Mouse (Mus musculus) heart, embryonic 16.5 days (tissue): Measurements from ENCODE around the gene Irgq. TPM values are rescaled to one million over a fixed set of nuclear protein-coding genes. Genes with fewer than 3 reads are reported as not detected.

Experiments
- ATAC-seq: fragments of 200-750 bp; cut with Nextera tagmentation; replicated peaks from 2 replicates; pipeline ENCODE4 v1.8.0; 2017; ENCODE audit warnings: moderate number of reproducible peaks; ENCODE audit not compliant: insufficient read depth, low FRiP score; ENCODE audit errors: extremely low read depth
- H3K27ac ChIP-seq: fragments of 300-500 bp; sonication (generic); 2 replicates; pipeline ENCODE4 v1.5.1; 2014; ENCODE audit warnings: mild to moderate bottlenecking, low read length, control low read depth, moderate library complexity
- H3K27me3 ChIP-seq: fragments of 300-500 bp; sonication (generic); 2 replicates; pipeline ENCODE4 v1.6.1; 2014; ENCODE audit warnings: low read length, mixed read lengths; ENCODE audit not compliant: control insufficient read depth, insufficient read depth
- H3K36me3 ChIP-seq: fragments of 300-500 bp; sonication (generic); 2 replicates; pipeline ENCODE4 v1.6.1; 2014; ENCODE audit not compliant: control insufficient read depth, insufficient read depth
- H3K4me1 ChIP-seq: fragments of 300-500 bp; sonication (generic); 2 replicates; pipeline ENCODE4 v1.6.1; 2014; ENCODE audit warnings: low read length, mixed read lengths; ENCODE audit not compliant: control insufficient read depth, insufficient read depth
- H3K4me2 ChIP-seq: fragments of 300-500 bp; sonication (generic); 2 replicates; pipeline ENCODE4 v1.6.1; 2014; ENCODE audit warnings: low read depth, mild to moderate bottlenecking, control low read depth, low read length
- H3K4me3 ChIP-seq: fragments of 300-500 bp; sonication (generic); 2 replicates; pipeline ENCODE4 v1.5.1; 2014; ENCODE audit warnings: mild to moderate bottlenecking, control low read depth, low read length
- H3K9ac ChIP-seq: fragments of 300-500 bp; sonication (generic); 2 replicates; pipeline ENCODE4 v1.6.1; 2014; ENCODE audit warnings: low read length, control low read depth
- H3K9me3 ChIP-seq: fragments of 300-500 bp; sonication (generic); replicated peaks from 2 replicates; pipeline ENCODE4 v1.6.1; 2016; ENCODE audit warnings: low read length; ENCODE audit not compliant: control insufficient read depth
- WGBS: fragments of 180-500 bp; shearing (Covaris S2); extraction: QIAGEN DNeasy Blood & Tissue Kit; methylation state at CpG from one replicate; pipeline ENCODE4 v1.1.7; 2014; 5-methylcytosine and 5-hydroxymethylcytosine counted together
- polyA plus RNA-seq: library from polyadenylated mRNA; unstranded; fragments of >200 nt; fragmentation: Nextera tagmentation; extraction: Ambion mirVana; gene quantifications from 2 replicates; pipeline ENCODE4 v1.2.1, GENCODE M21; 2015

Gene Irgq
- polyA plus RNA-seq, 1 experiment from 2014 or later, result 6.1 TPM

DNA sequence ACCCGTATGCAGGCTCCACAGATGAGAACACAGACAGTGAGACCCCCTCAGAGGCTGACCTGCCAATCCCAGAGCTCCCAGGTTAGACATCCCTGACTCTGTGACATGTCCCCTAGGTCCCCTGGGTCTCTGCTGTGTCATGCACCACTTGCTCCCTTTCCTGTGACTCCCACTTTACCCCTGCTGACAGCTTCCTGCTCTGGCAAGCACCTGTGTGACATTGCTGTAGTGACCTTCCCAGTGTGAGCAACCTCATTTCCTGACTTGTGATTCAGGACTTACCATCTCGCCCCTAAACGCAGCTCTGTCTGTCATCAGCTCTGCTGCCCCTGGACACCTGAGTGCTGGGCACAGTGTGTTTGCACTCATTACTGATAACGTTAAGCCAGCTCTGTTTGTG is 40.6 kb downstream of the Irgq start:
- no peak for ATAC-seq
- Histone ChIP-seq H3K9ac (no peak overlapping the region), H3K27me3 (no peaks in the 10 kb centered on the region), H3K36me3 (peaks cover 24% of the 10 kb centered on the region), H3K4me1 (no peaks in the 10 kb centered on the region), H3K9me3 (no peaks in the 10 kb centered on the region), H3K4me2 (no peak overlapping the region), H3K27ac (no peak overlapping the region), H3K4me3 (no peak overlapping the region)
- WGBS, result 79% methylated on average over 4 of the region's 4 CpGs

DNA sequence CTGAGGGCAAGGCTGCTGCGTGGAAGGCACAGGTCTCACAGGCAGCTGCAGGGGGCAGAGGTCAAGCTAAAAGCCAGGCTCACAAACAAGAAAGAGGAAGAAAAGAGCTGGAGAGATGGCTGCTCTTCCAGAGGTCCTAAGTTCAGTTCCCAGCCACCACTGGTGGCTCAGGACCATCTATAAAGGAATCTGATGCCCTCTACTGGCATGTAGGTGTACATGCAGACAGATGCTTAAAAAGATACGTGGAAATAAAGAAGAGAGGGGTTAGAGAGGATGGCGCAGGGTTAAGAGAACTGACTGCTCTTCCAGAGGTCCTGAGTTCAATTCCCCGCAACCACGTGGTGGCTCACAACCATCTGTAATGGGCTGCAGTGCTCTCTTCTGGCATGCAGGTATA is 42.0 kb downstream of the Irgq start:
- WGBS, result 61% methylated on average over 5 of the region's 5 CpGs
- no peaks in the 10 kb centered on the region for H3K27me3 ChIP-seq
- no peak for ATAC-seq

DNA sequence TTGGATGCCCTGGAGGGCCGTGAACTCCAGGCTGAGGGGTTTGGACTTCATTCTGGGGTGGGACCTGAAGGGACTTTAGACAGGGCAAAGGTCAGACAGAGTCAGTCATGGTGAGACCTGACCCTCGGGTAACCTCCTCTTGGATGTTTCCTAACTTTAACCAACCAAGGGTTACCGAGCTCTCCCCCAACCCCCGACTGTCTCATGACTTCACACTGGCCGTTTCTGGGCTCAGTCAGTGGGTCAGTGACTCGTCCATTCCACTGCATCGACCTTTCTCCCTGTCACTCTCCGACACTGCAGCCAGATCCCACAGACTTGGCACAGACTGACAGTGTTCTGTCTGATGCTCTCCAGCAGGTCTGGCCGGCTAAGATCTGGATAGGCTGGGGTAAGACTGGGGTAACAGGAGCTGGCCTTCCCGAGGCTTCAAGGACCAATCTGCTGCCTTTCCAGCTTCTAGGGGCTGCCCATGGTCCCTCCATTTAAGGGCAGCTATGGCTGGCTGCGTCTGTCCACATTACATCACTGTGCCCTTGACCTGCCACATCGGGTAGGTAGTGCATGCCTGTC is 43.8 kb downstream of the Irgq start:
- 49% methylated on average over 12 of the region's 12 CpGs for WGBS
- no peak overlapping the region for H3K9ac ChIP-seq
- no peaks in the 10 kb centered on the region for H3K4me1 ChIP-seq
- H3K4me2 ChIP-seq, result no peak overlapping the region
- H3K27ac ChIP-seq, result no peak overlapping the region
- H3K36me3 ChIP-seq, result peaks cover 4% of the 10 kb centered on the region; the same call in 1 of the 2 replicates
- no peaks in the 10 kb centered on the region for H3K9me3 ChIP-seq
- H3K4me3 ChIP-seq, result no peak overlapping the region
- no peaks in the 10 kb centered on the region for H3K27me3 ChIP-seq
- no peak for ATAC-seq

More for the DNA sequence above, 42.0 kb downstream of the Irgq start:
- Histone ChIP-seq H3K36me3 (peaks cover 12% of the 10 kb centered on the region; the same call in 1 of the 2 replicates), H3K9me3 (no peaks in the 10 kb centered on the region), H3K27ac (no peak overlapping the region), H3K4me3 (no peak overlapping the region), H3K4me2 (no peak overlapping the region), H3K9ac (no peak overlapping the region), H3K4me1 (no peaks in the 10 kb centered on the region)

DNA sequence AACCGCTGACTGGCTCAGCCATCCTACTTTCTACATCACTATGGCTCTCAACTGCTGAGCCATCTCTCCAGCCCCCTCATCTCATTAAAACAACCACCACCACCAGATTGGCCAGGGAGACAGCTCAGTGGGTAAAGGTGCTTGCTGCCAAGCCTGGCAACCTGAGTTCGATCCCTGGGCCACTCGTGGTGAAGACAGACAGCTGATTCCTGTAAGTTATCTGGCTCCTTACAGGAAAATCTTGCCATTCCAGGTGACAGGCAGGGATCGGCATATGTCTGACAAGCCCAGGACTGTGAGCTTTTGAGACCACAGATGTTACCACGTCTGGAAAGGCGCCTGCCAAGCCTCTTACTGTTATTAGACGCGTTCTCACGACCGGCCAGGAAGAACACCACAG is 47.3 kb downstream of the Irgq start:
- Histone ChIP-seq H3K4me1 (no peaks in the 10 kb centered on the region), H3K27ac (no peak overlapping the region), H3K9me3 (no peaks in the 10 kb centered on the region), H3K36me3 (no peaks in the 10 kb centered on the region), H3K27me3 (no peaks in the 10 kb centered on the region), H3K4me2 (no peak overlapping the region), H3K9ac (no peak overlapping the region), H3K4me3 (no peak overlapping the region)
- WGBS, result 88% methylated on average over 10 of the region's 10 CpGs
- ATAC-seq, result no peak

DNA sequence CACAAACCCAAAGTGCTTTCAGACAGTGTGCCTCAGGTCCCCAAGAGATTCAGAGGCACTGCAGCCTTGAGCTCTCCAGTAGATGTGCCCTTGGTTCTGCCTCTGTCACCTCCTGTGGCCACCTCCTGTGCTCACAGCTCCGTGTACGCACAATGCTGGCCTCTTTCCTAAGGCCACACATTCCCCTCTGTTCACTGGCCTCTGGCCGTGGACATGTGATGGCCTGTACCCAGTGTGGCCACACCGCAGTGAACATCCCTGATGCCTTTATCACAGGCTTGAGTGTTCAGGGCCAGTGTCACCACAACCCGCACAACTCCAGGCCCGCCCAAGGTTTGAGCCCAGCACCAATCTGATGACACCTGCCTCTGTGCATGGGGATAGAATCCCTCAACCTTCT is 54.4 kb downstream of the Irgq start:
- ATAC-seq, result no peak
- 83% methylated on average over 6 of the region's 6 CpGs for WGBS
- Histone ChIP-seq H3K27me3 (peaks cover 31% of the 10 kb centered on the region), H3K4me1 (peaks cover 7% of the 10 kb centered on the region; the same call in 1 of the 2 replicates), H3K4me3 (no peak overlapping the region), H3K36me3 (no peaks in the 10 kb centered on the region), H3K4me2 (no peak overlapping the region), H3K27ac (no peak overlapping the region), H3K9me3 (no peaks in the 10 kb centered on the region), H3K9ac (no peak overlapping the region)

DNA sequence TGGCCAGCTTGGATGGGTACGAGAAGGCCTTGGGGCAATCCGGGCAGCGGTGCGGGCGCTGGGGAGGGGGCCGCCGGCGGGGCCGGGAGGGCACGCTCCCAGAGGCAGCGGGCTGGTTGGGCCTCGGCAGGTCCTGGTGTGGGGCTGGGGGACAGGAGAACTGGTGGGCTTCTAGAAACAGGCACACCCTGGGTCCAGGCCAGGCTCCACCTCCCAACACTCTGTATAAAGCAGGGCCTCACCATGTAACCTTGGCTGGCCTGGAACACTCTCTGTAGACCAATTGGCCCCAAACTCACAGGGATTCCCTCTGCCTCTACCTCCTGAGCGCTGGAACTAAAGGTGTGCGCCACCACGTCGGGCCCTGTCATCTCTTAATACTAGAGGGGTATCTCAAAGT is 55.5 kb downstream of the Irgq start:
- H3K4me2 ChIP-seq, result no peak overlapping the region
- no peak overlapping the region for H3K27ac ChIP-seq
- no peaks in the 10 kb centered on the region for H3K9me3 ChIP-seq
- peaks cover 31% of the 10 kb centered on the region for H3K27me3 ChIP-seq
- H3K4me3 ChIP-seq, result no peak overlapping the region
- H3K4me1 ChIP-seq, result peaks cover 7% of the 10 kb centered on the region; the same call in 1 of the 2 replicates
- no peaks in the 10 kb centered on the region for H3K36me3 ChIP-seq
- ATAC-seq, result no peak
- 37% methylated on average over 16 of the region's 16 CpGs for WGBS
- H3K9ac ChIP-seq, result no peak overlapping the region

DNA sequence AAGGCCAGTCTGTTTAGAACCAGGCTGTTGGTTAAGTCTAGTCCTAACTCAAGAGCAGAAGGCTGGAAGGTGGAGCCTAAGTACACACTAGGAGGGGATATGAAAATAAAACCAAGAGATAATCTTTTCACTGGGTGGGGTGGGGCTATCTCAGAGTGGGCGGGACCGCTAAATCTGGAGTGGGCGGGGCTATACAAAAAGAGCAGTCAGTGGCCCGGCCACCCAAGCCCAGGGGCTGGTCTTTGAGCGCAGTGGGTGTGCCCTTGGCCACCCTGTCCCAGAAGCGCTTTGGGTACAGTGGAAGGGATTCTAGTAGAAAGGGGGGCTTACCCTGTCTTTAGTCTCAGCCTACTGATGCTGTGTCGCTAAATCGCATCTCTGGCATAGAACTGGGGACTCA is 56.3 kb downstream of the Irgq start:
- H3K9ac ChIP-seq, result peak overlapping the region; percentile 67; the same call in 1 of the 2 replicates
- WGBS, result 8% methylated on average over 8 of the region's 8 CpGs
- H3K4me2 ChIP-seq, result peak overlapping the region; percentile 74
- H3K36me3 ChIP-seq, result no peaks in the 10 kb centered on the region
- H3K27ac ChIP-seq, result no peak overlapping the region
- ATAC-seq, result 0 out of 2 replicates have a peak, but pooled peaks have one; percentile 38
- H3K27me3 ChIP-seq, result peaks cover 31% of the 10 kb centered on the region
- peaks cover 7% of the 10 kb centered on the region; the same call in 1 of the 2 replicates for H3K4me1 ChIP-seq
- H3K4me3 ChIP-seq, result peak overlapping the region; percentile 54
- no peaks in the 10 kb centered on the region for H3K9me3 ChIP-seq

DNA sequence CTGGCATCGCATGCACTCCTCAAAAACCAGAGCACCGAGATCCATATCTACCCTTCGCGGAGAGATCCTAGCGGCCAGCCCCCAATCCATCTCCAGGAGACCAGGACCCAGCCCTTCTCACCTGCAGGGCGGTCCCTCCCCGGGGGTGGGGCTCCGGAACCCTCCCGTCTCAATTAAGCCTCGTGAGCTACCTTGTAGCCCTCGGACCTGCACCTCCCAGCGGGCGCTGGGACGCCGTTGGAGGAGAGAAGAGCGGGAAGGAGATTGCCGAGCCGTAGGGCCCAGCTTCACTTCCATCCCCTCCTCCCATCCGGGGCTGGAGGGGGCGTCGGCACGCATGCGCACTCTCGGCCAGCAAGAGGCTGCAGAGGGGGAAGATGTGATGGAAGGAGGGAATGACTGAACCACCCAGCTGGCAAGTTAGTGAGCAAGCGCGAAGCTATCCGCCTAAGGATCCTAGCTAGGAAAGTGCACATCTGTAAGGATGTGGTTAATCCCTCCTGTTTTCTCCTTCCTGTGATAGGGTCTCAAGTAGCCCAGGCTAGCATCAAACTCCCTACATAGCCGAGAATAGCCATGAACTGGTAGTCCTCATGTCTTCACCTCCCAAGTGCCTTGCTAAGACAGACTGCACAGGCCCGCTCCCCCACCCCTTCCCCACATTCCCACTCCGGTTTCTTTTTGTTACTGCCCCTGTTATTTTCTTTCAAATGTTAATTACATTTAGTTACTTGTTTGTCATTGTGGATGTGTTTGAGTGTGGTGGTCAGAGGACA is 57.0 kb downstream of the Irgq start, which contains the start of the genes Ethe1 and Zfp575:
Gene Ethe1, plus strand, starts transcription at position 214 of the 776 bp plus-strand sequence.
Gene Zfp575, minus strand, starts transcription at position 312 of the 776 bp plus-strand sequence.
- Histone ChIP-seq H3K4me1 (peaks cover 7% of the 10 kb centered on the region; the same call in 1 of the 2 replicates), H3K4me2 (peak within 1 kb of the TSS; percentile 74), H3K4me3 (peak within 1 kb of the TSS; percentile 54), H3K9me3 (no peaks in the 10 kb centered on the region), H3K36me3 (no peaks in the 10 kb centered on the region), H3K27me3 (peaks cover 31% of the 10 kb centered on the region), H3K9ac (peak within 1 kb of the TSS; percentile 67), H3K27ac (no peak within 1 kb of the TSS)
- peak; percentile 34 for ATAC-seq
- 8% methylated on average over 30 of the region's 30 CpGs for WGBS
